Mouse (Mus musculus) bone marrow macrophage, adult 2 months (primary cell): Measurements from ENCODE around the gene Cyp2j5.

Source experiments
- CTCF ChIP-seq: IDR thresholded peaks from 2 replicates; pipeline ENCODE4 v1.5.1; 2012; ENCODE audit warnings: low read depth, mild to moderate bottlenecking, low read length, moderate library complexity
- POLR2A ChIP-seq: IDR thresholded peaks from 2 replicates; pipeline ENCODE4 v1.6.1; 2012; ENCODE audit warnings: mild to moderate bottlenecking, low read depth, low read length, borderline replicate concordance

DNA sequence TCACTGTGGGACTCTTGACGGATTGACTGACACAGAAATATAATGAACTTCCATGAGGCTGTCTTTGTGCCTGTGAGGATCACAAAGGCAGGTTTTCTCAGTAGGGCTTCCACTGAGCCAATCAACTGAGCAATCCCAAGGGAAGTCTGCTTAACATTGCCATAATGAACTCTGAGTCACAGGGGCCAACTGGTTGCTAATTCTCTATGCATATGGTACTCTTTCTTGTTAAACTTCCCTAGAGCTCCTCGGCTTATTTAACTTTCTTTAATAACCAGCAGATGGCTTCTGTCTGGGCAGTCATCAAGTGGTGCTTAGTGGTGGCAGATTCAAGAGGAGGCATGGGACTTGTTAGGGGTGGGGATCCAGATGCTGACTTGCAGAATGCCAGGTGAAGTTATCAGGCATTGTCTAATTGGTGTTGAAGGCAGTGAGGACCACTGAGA is 23.4 kb upstream of the Cyp2j5 start:
- TF ChIP-seq CTCF = no peak
- no peak for TF ChIP-seq POLR2A
